19 mouse cellular contexts compared by ENCODE assay signal in genomic region chr10:79955691-79956090, GRCm38 (mm10). TPM values are rescaled to one million over a fixed set of nuclear protein-coding genes. Genes with fewer than 3 reads are reported as not detected.
DNase-seq lines count a peak whose midpoint lies in the region; ATAC-seq and TF ChIP-seq lines count a peak whose summit lies in the region.
"Had no signal": no experiment of that assay in that cellular context is flagged by ENCODE, and none has a peak within 500 bp of the region (broad histone marks: within the 10 kb centered on the region; RNA-seq: fewer than 3 reads in every experiment).

No protein-coding gene starts in this region.

- DNase-seq in forebrain, embryonic 10.5 days (ENCODE audit: extremely low spot score, low spot score), result no peak
- DNase-seq in forebrain, embryonic 11.5 days (ENCODE audit: low spot score), result no peak
- DNase-seq in hindbrain, embryonic 11.5 days (ENCODE audit: low spot score), result no peak
- no peak for DNase-seq in midbrain, postnatal 0 days (ENCODE audit: low spot score)
- no peak for DNase-seq in midbrain, embryonic 11.5 days (ENCODE audit: low spot score, missing footprints)
- no peak for DNase-seq in lung, postnatal 10 days
- DNase-seq: adrenal gland, postnatal 10 days; cerebellum, adult 18-20 months; cerebellum, postnatal 36 days; kidney, adult 9 months; layer of hippocampus, postnatal 36 days; lung, adult 2 months; lung, postnatal 4 days; retina, postnatal 1 day; right cerebral cortex, postnatal 4 days had no signal

- H3K9ac ChIP-seq in forebrain, embryonic 11.5 days (ENCODE audit: low read length), result no peak overlapping the region
- H3K9ac ChIP-seq in hindbrain, embryonic 12.5 days, result peak overlapping the region; percentile 18; the same call in 1 of the 2 replicates
- no peak overlapping the region for H3K9ac ChIP-seq in hindbrain, embryonic 11.5 days (ENCODE audit: low read depth, low read length)
- H3K9ac ChIP-seq in midbrain, postnatal 0 days (replicated peaks; ENCODE audit: low read length, poor library complexity, severe bottlenecking), result peak overlapping the region; percentile 2; the same call in 1 of the 2 replicates
- H3K9ac ChIP-seq in midbrain, embryonic 11.5 days (ENCODE audit: low read length), result no peak overlapping the region
- 0 out of 2 replicates have a peak overlapping the region, but pooled peaks have one; percentile 34 for H3K9ac ChIP-seq in limb, embryonic 12.5 days (replicated peaks)

- no peaks in the 10 kb centered on the region for H3K9me3 ChIP-seq in forebrain, embryonic 10.5 days
- H3K9me3 ChIP-seq in forebrain, embryonic 11.5 days (ENCODE audit: control insufficient read depth, low read length), result no peaks in the 10 kb centered on the region
- H3K9me3 ChIP-seq in hindbrain, embryonic 12.5 days (replicated peaks), result no peaks in the 10 kb centered on the region
- no peaks in the 10 kb centered on the region for H3K9me3 ChIP-seq in hindbrain, embryonic 11.5 days (ENCODE audit: control insufficient read depth, low read length)
- H3K9me3 ChIP-seq in midbrain, postnatal 0 days (ENCODE audit: low read length), result no peaks in the 10 kb centered on the region
- no peaks in the 10 kb centered on the region for H3K9me3 ChIP-seq in midbrain, embryonic 11.5 days (ENCODE audit: control insufficient read depth, low read length)
- no peaks in the 10 kb centered on the region for H3K9me3 ChIP-seq in limb, embryonic 12.5 days

- no peak overlapping the region for H3K4me3 ChIP-seq in forebrain, embryonic 10.5 days
- H3K4me3 ChIP-seq in forebrain, embryonic 11.5 days (ENCODE audit: low read depth, low read length), result no peak overlapping the region
- no peak overlapping the region for H3K4me3 ChIP-seq in hindbrain, embryonic 12.5 days
- no peak overlapping the region for H3K4me3 ChIP-seq in hindbrain, embryonic 11.5 days (ENCODE audit: low read depth, low read length)
- no peak overlapping the region for H3K4me3 ChIP-seq in midbrain, postnatal 0 days (ENCODE audit: low read depth, low read length)
- no peak overlapping the region for H3K4me3 ChIP-seq in midbrain, embryonic 11.5 days (ENCODE audit: low read depth, low read length)
- H3K4me3 ChIP-seq in limb, embryonic 12.5 days (replicated peaks), result no peak overlapping the region

- peaks cover 24% of the 10 kb centered on the region for H3K36me3 ChIP-seq in forebrain, embryonic 10.5 days (replicated peaks)
- no peaks in the 10 kb centered on the region; the same call in 1 of the 2 replicates for H3K36me3 ChIP-seq in forebrain, embryonic 11.5 days (ENCODE audit: control insufficient read depth, insufficient read depth, low read length)
- H3K36me3 ChIP-seq in hindbrain, embryonic 12.5 days, result peaks cover 22% of the 10 kb centered on the region
- H3K36me3 ChIP-seq in hindbrain, embryonic 11.5 days (ENCODE audit: control insufficient read depth, insufficient read depth, low read length), result 0 out of 2 replicates have a peak, but pooled peaks cover 6% of the 10 kb centered on the region
- peaks cover 16% of the 10 kb centered on the region for H3K36me3 ChIP-seq in midbrain, postnatal 0 days (ENCODE audit: insufficient read depth, low read length)
- no peaks in the 10 kb centered on the region for H3K36me3 ChIP-seq in midbrain, embryonic 11.5 days (ENCODE audit: control insufficient read depth, insufficient read depth, low read length)
- H3K36me3 ChIP-seq in limb, embryonic 12.5 days, result peaks cover 26% of the 10 kb centered on the region

- no peak for TF ChIP-seq CTCF in midbrain, postnatal 0 days (IDR thresholded peaks at IDR 0.05)

- WGBS in forebrain, embryonic 10.5 days, result 79% methylated on average over 9 of the region's 9 CpGs
- 76% methylated on average over 9 of the region's 9 CpGs for WGBS in forebrain, embryonic 11.5 days
- WGBS in hindbrain, embryonic 12.5 days, result 75% methylated on average over 9 of the region's 9 CpGs
- 77% methylated on average over 9 of the region's 9 CpGs for WGBS in hindbrain, embryonic 11.5 days
- WGBS in midbrain, postnatal 0 days, result 70% methylated on average over 9 of the region's 9 CpGs
- WGBS in midbrain, embryonic 11.5 days, result 70% methylated on average over 9 of the region's 9 CpGs
- WGBS in limb, embryonic 12.5 days, result 63% methylated on average over 9 of the region's 9 CpGs

- H3K27ac ChIP-seq in forebrain, embryonic 10.5 days, result peak overlapping the region; percentile 41; the same call in 1 of the 2 replicates
- no peak overlapping the region for H3K27ac ChIP-seq in forebrain, embryonic 11.5 days (ENCODE audit: low read depth, low read length)
- no peak overlapping the region for H3K27ac ChIP-seq in hindbrain, embryonic 12.5 days
- no peak overlapping the region for H3K27ac ChIP-seq in hindbrain, embryonic 11.5 days (ENCODE audit: low read depth, low read length)
- no peak overlapping the region for H3K27ac ChIP-seq in midbrain, postnatal 0 days (ENCODE audit: low read depth, low read length)
- no peak overlapping the region for H3K27ac ChIP-seq in midbrain, embryonic 11.5 days (ENCODE audit: low read depth, low read length)
- H3K27ac ChIP-seq in limb, embryonic 12.5 days, result peak overlapping the region; percentile 80

- H3K4me2 ChIP-seq in forebrain, embryonic 11.5 days (ENCODE audit: low read depth, low read length, severe bottlenecking), result no peak overlapping the region
- H3K4me2 ChIP-seq in hindbrain, embryonic 12.5 days (replicated peaks), result no peak overlapping the region
- no peak overlapping the region for H3K4me2 ChIP-seq in hindbrain, embryonic 11.5 days (replicated peaks; ENCODE audit: low read depth, low read length)
- no peak overlapping the region for H3K4me2 ChIP-seq in midbrain, postnatal 0 days (ENCODE audit: low read depth, low read length, poor library complexity, severe bottlenecking)
- no peak overlapping the region for H3K4me2 ChIP-seq in midbrain, embryonic 11.5 days
- H3K4me2 ChIP-seq in limb, embryonic 12.5 days, result no peak overlapping the region
- H3K4me2 ChIP-seq: liver, embryonic 11.5 days had no signal

- peaks cover 31% of the 10 kb centered on the region for H3K4me1 ChIP-seq in forebrain, embryonic 10.5 days
- H3K4me1 ChIP-seq in forebrain, embryonic 11.5 days (replicated peaks; ENCODE audit: control insufficient read depth, insufficient read depth, low read length), result peaks cover 3% of the 10 kb centered on the region
- H3K4me1 ChIP-seq in hindbrain, embryonic 12.5 days, result peaks cover 6% of the 10 kb centered on the region
- H3K4me1 ChIP-seq in hindbrain, embryonic 11.5 days (replicated peaks; ENCODE audit: control insufficient read depth, insufficient read depth, low read length), result peaks cover 2% of the 10 kb centered on the region; the same call in 1 of the 2 replicates
- H3K4me1 ChIP-seq in midbrain, postnatal 0 days (ENCODE audit: insufficient read depth, low read length), result no peaks in the 10 kb centered on the region; the same call in 1 of the 2 replicates
- peaks cover 6% of the 10 kb centered on the region for H3K4me1 ChIP-seq in midbrain, embryonic 11.5 days (ENCODE audit: control insufficient read depth, insufficient read depth, low read length)
- H3K4me1 ChIP-seq in limb, embryonic 12.5 days (replicated peaks), result peaks cover 26% of the 10 kb centered on the region

- H3K27me3 ChIP-seq in forebrain, embryonic 10.5 days (ENCODE audit: poor library complexity, severe bottlenecking), result peaks cover 15% of the 10 kb centered on the region
- no peaks in the 10 kb centered on the region for H3K27me3 ChIP-seq in forebrain, embryonic 11.5 days (ENCODE audit: control insufficient read depth, insufficient read depth, low read length)
- H3K27me3 ChIP-seq in hindbrain, embryonic 12.5 days, result peaks cover 16% of the 10 kb centered on the region; the same call in 1 of the 2 replicates
- no peaks in the 10 kb centered on the region for H3K27me3 ChIP-seq in hindbrain, embryonic 11.5 days (ENCODE audit: control insufficient read depth, insufficient read depth, low read length)
- no peaks in the 10 kb centered on the region for H3K27me3 ChIP-seq in midbrain, postnatal 0 days (ENCODE audit: insufficient read depth, low read length)
- H3K27me3 ChIP-seq in midbrain, embryonic 11.5 days (ENCODE audit: control insufficient read depth, insufficient read depth, low read length), result no peaks in the 10 kb centered on the region; the same call in 1 of the 2 replicates
- H3K27me3 ChIP-seq in limb, embryonic 12.5 days, result no peaks in the 10 kb centered on the region

- ATAC-seq in forebrain, embryonic 11.5 days (replicated peaks; ENCODE audit: low FRiP score), result no peak
- ATAC-seq in hindbrain, embryonic 12.5 days (ENCODE audit: low FRiP score), result no peak
- ATAC-seq in hindbrain, embryonic 11.5 days (ENCODE audit: low FRiP score), result no peak
- no peak for ATAC-seq in midbrain, postnatal 0 days (ENCODE audit: low FRiP score)
- ATAC-seq in midbrain, embryonic 11.5 days (ENCODE audit: low FRiP score), result no peak
- no peak for ATAC-seq in limb, embryonic 12.5 days (ENCODE audit: insufficient number of reproducible peaks, insufficient read depth, low FRiP score, low TSS enrichment, low read depth)

RNA-seq across cellular contexts. Expression of gene Wdr18, which starts 4.3 kb away (rescaled TPM):
- polyA plus RNA-seq in forebrain, embryonic 10.5 days (2016; fragmentation: Nextera tagmentation; extraction: Ambion mirVana), result 165 and 167 TPM in 2 replicates
- 111 and 112 TPM in 2 replicates for polyA plus RNA-seq in forebrain, embryonic 11.5 days (2014; fragmentation: Nextera tagmentation; extraction: Ambion mirVana)
- 89.4 and 100 TPM in 2 replicates for polyA plus RNA-seq in hindbrain, embryonic 12.5 days (2016; fragmentation: Nextera tagmentation; extraction: Ambion mirVana)
- polyA plus RNA-seq in hindbrain, embryonic 11.5 days (2014; fragmentation: Nextera tagmentation; extraction: Ambion mirVana), result 94.7 and 102 TPM in 2 replicates
- 72.6 and 87.6 TPM in 2 replicates for total RNA-seq in midbrain, postnatal 0 days (2014; rRNA removed)
- 102 and 116 TPM in 2 replicates for polyA plus RNA-seq in midbrain, postnatal 0 days (2015; fragmentation: Nextera tagmentation; extraction: Ambion mirVana)
- polyA plus RNA-seq in midbrain, embryonic 11.5 days (2014; fragmentation: Nextera tagmentation; extraction: Ambion mirVana), result 92.7 and 98.4 TPM in 2 replicates
- 120 and 122 TPM in 2 replicates for polyA plus RNA-seq in limb, embryonic 12.5 days (2016; fragmentation: Nextera tagmentation; extraction: Ambion mirVana)

RNA-seq across cellular contexts. Expression of gene Grin3b, which starts 14.8 kb away (rescaled TPM):
- 0.20 and 0.31 TPM in 2 replicates for polyA plus RNA-seq in forebrain, embryonic 10.5 days (2016; fragmentation: Nextera tagmentation; extraction: Ambion mirVana)
- 0.29 and 0.33 TPM in 2 replicates for polyA plus RNA-seq in forebrain, embryonic 11.5 days (2014; fragmentation: Nextera tagmentation; extraction: Ambion mirVana)
- polyA plus RNA-seq in hindbrain, embryonic 12.5 days (2016; fragmentation: Nextera tagmentation; extraction: Ambion mirVana), result 0.23 and 0.44 TPM in 2 replicates
- polyA plus RNA-seq in hindbrain, embryonic 11.5 days (2014; fragmentation: Nextera tagmentation; extraction: Ambion mirVana), result 0.29 and 0.49 TPM in 2 replicates
- total RNA-seq in midbrain, postnatal 0 days (2014; rRNA removed), result 0.42 and 2.2 TPM in 2 replicates
- 0.11 and 0.21 TPM in 2 replicates for polyA plus RNA-seq in midbrain, postnatal 0 days (2015; fragmentation: Nextera tagmentation; extraction: Ambion mirVana)
- polyA plus RNA-seq in midbrain, embryonic 11.5 days (2014; fragmentation: Nextera tagmentation; extraction: Ambion mirVana), result 0.22 and 0.38 TPM in 2 replicates
- 0.54 and 0.68 TPM in 2 replicates for polyA plus RNA-seq in limb, embryonic 12.5 days (2016; fragmentation: Nextera tagmentation; extraction: Ambion mirVana)
- total RNA-seq: monocyte, adult 5-6 weeks had no signal
- polyA plus RNA-seq: lung, adult 2 months had no signal

RNA-seq across cellular contexts. Expression of gene Tmem259, which starts 28.4 kb away (rescaled TPM):
- polyA plus RNA-seq in forebrain, embryonic 10.5 days (2016; fragmentation: Nextera tagmentation; extraction: Ambion mirVana), result 8.4 and 9.6 TPM in 2 replicates
- 17.8 and 18.6 TPM in 2 replicates for polyA plus RNA-seq in forebrain, embryonic 11.5 days (2014; fragmentation: Nextera tagmentation; extraction: Ambion mirVana)
- polyA plus RNA-seq in hindbrain, embryonic 12.5 days (2016; fragmentation: Nextera tagmentation; extraction: Ambion mirVana), result 23.1 and 25.5 TPM in 2 replicates
- 14.6 and 16.1 TPM in 2 replicates for polyA plus RNA-seq in hindbrain, embryonic 11.5 days (2014; fragmentation: Nextera tagmentation; extraction: Ambion mirVana)
- total RNA-seq in midbrain, postnatal 0 days (2014; rRNA removed), result 134 and 172 TPM in 2 replicates
- 26.2 and 29.3 TPM in 2 replicates for polyA plus RNA-seq in midbrain, postnatal 0 days (2015; fragmentation: Nextera tagmentation; extraction: Ambion mirVana)
- polyA plus RNA-seq in midbrain, embryonic 11.5 days (2014; fragmentation: Nextera tagmentation; extraction: Ambion mirVana), result 11.9 and 13.5 TPM in 2 replicates
- 20.7 and 22.5 TPM in 2 replicates for polyA plus RNA-seq in limb, embryonic 12.5 days (2016; fragmentation: Nextera tagmentation; extraction: Ambion mirVana)

RNA-seq across cellular contexts. Expression of gene Arid3a, which starts 28.8 kb away (rescaled TPM):
- polyA plus RNA-seq in forebrain, embryonic 10.5 days (2016; fragmentation: Nextera tagmentation; extraction: Ambion mirVana), result 12.5 and 13.0 TPM in 2 replicates
- 5.4 and 6.6 TPM in 2 replicates for polyA plus RNA-seq in forebrain, embryonic 11.5 days (2014; fragmentation: Nextera tagmentation; extraction: Ambion mirVana)
- 4.7 and 5.3 TPM in 2 replicates for polyA plus RNA-seq in hindbrain, embryonic 12.5 days (2016; fragmentation: Nextera tagmentation; extraction: Ambion mirVana)
- polyA plus RNA-seq in hindbrain, embryonic 11.5 days (2014; fragmentation: Nextera tagmentation; extraction: Ambion mirVana), result 4.9 and 9.0 TPM in 2 replicates
- 9.0 and 9.5 TPM in 2 replicates for total RNA-seq in midbrain, postnatal 0 days (2014; rRNA removed)
- 3.1 and 3.3 TPM in 2 replicates for polyA plus RNA-seq in midbrain, postnatal 0 days (2015; fragmentation: Nextera tagmentation; extraction: Ambion mirVana)
- 4.2 and 6.2 TPM in 2 replicates for polyA plus RNA-seq in midbrain, embryonic 11.5 days (2014; fragmentation: Nextera tagmentation; extraction: Ambion mirVana)
- polyA plus RNA-seq in limb, embryonic 12.5 days (2016; fragmentation: Nextera tagmentation; extraction: Ambion mirVana), result 8.4 and 8.6 TPM in 2 replicates

RNA-seq across cellular contexts. Expression of gene Cnn2, which starts 32.7 kb away (rescaled TPM):
- polyA plus RNA-seq in forebrain, embryonic 10.5 days (2016; fragmentation: Nextera tagmentation; extraction: Ambion mirVana), result 222 and 226 TPM in 2 replicates
- 160 and 182 TPM in 2 replicates for polyA plus RNA-seq in forebrain, embryonic 11.5 days (2014; fragmentation: Nextera tagmentation; extraction: Ambion mirVana)
- polyA plus RNA-seq in hindbrain, embryonic 12.5 days (2016; fragmentation: Nextera tagmentation; extraction: Ambion mirVana), result 178 and 204 TPM in 2 replicates
- polyA plus RNA-seq in hindbrain, embryonic 11.5 days (2014; fragmentation: Nextera tagmentation; extraction: Ambion mirVana), result 180 and 221 TPM in 2 replicates
- 14.8 and 19.5 TPM in 2 replicates for total RNA-seq in midbrain, postnatal 0 days (2014; rRNA removed)
- polyA plus RNA-seq in midbrain, postnatal 0 days (2015; fragmentation: Nextera tagmentation; extraction: Ambion mirVana), result 12.6 and 12.8 TPM in 2 replicates
- 158 and 160 TPM in 2 replicates for polyA plus RNA-seq in midbrain, embryonic 11.5 days (2014; fragmentation: Nextera tagmentation; extraction: Ambion mirVana)
- polyA plus RNA-seq in limb, embryonic 12.5 days (2016; fragmentation: Nextera tagmentation; extraction: Ambion mirVana), result 216 and 240 TPM in 2 replicates

Comparison
In these comparisons a context has a peak if more than half of its experiments do, and no peak if none do; other contexts are left out.
1. H3K27ac ChIP-seq: peak in forebrain, embryonic 10.5 days (single experiment) and limb, embryonic 12.5 days (single experiment); none in forebrain, embryonic 11.5 days (single experiment), hindbrain, embryonic 12.5 days (single experiment), hindbrain, embryonic 11.5 days (single experiment), midbrain, postnatal 0 days (single experiment) and midbrain, embryonic 11.5 days (single experiment).
2. H3K9ac ChIP-seq: peak in hindbrain, embryonic 12.5 days (single experiment), midbrain, postnatal 0 days (single experiment) and limb, embryonic 12.5 days (single experiment); none in forebrain, embryonic 11.5 days (single experiment), hindbrain, embryonic 11.5 days (single experiment) and midbrain, embryonic 11.5 days (single experiment).